28 mouse cellular contexts compared by ENCODE assay signal in the genomic region with DNA sequence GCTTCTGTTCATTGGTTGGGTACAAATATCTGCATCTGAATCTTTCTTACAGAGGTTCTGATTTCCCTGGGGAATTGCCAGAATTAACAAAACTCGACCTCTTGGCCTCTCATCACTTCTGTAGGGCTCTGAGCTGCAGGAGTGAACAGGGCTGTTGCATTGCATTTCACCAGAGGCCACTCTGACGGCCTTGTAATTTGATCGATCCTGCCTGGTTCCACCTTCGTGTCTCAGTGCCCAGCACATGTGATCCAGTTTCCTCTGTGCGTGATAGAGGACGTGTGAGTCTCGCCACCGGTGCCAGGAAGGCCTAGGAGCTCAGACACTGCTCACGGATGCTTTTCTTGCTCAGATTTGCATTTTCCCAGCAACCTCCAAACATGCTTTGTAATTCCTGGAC. TPM values are rescaled to one million over a fixed set of nuclear protein-coding genes. Genes with fewer than 3 reads are reported as not detected.
A peak's percentile ranks its signal among the peaks of the same experiment; 100 is the strongest.
DNase-seq lines count a peak whose midpoint lies in the region; ATAC-seq and TF ChIP-seq lines count a peak whose summit lies in the region.
"Had no signal": no experiment of that assay in that cellular context is flagged by ENCODE, and none has a peak within 500 bp of the region (broad histone marks: within the 10 kb centered on the region; RNA-seq: fewer than 3 reads in every experiment).

No protein-coding gene starts in this region.

- TF ChIP-seq CTCF in liver, postnatal 0 days (IDR thresholded peaks at IDR 0.05; ENCODE audit: low read depth), result no peak

- H3K4me1 ChIP-seq in hindbrain, embryonic 11.5 days (replicated peaks; ENCODE audit: control insufficient read depth, insufficient read depth, low read length), result no peaks in the 10 kb centered on the region
- H3K4me1 ChIP-seq in hindbrain, embryonic 16.5 days (ENCODE audit: control insufficient read depth, insufficient read depth, low read depth, low read length), result no peaks in the 10 kb centered on the region
- H3K4me1 ChIP-seq in embryonic facial prominence, embryonic 11.5 days (ENCODE audit: control insufficient read depth, insufficient read depth, low read length), result no peaks in the 10 kb centered on the region
- no peaks in the 10 kb centered on the region for H3K4me1 ChIP-seq in heart, embryonic 10.5 days
- H3K4me1 ChIP-seq in liver, postnatal 0 days (ENCODE audit: insufficient read depth), result no peaks in the 10 kb centered on the region
- H3K4me1 ChIP-seq: embryonic facial prominence, embryonic 13.5 days; forebrain, embryonic 13.5 days; hindbrain, embryonic 15.5 days; intestine, embryonic 15.5 days had no signal

- DNase-seq in hindbrain, embryonic 11.5 days (ENCODE audit: low spot score), result peak; percentile 34
- DNase-seq in MN1 (ENCODE audit: low spot score), result peak; percentile 44
- peak; percentile 42 for DNase-seq in embryo, embryonic 10.5 days (ENCODE audit: low spot score)
- peak; percentile 61 for DNase-seq in embryonic facial prominence, embryonic 11.5 days (ENCODE audit: low spot score)
- DNase-seq in heart, embryonic 10.5 days (ENCODE audit: low spot score), result no peak
- DNase-seq in liver, postnatal 0 days, result no peak
- DNase-seq in right cerebral cortex, postnatal 25 days, result no peak
- DNase-seq: adrenal gland, adult 2 months; adrenal gland, postnatal 14 days; cerebellum, adult 11-12 months; cerebellum, adult 8-10 months; cerebellum, postnatal 10 days; cerebellum, postnatal 36 days; gastrocnemius, postnatal 10 days; gastrocnemius, postnatal 36 days; heart, adult 2 months; kidney, adult 11 months had no signal

- no peaks in the 10 kb centered on the region for H3K36me3 ChIP-seq in hindbrain, embryonic 11.5 days (ENCODE audit: control insufficient read depth, insufficient read depth, low read length)
- H3K36me3 ChIP-seq in hindbrain, embryonic 16.5 days (ENCODE audit: control insufficient read depth, insufficient read depth, low read length), result no peaks in the 10 kb centered on the region
- no peaks in the 10 kb centered on the region for H3K36me3 ChIP-seq in embryonic facial prominence, embryonic 11.5 days (replicated peaks; ENCODE audit: control insufficient read depth, insufficient read depth, low read depth, low read length)
- no peaks in the 10 kb centered on the region for H3K36me3 ChIP-seq in heart, embryonic 10.5 days
- H3K36me3 ChIP-seq in liver, postnatal 0 days (replicated peaks; ENCODE audit: insufficient read depth, low read length), result no peaks in the 10 kb centered on the region
- H3K36me3 ChIP-seq: embryonic facial prominence, embryonic 13.5 days; hindbrain, embryonic 15.5 days; intestine, embryonic 15.5 days had no signal

- no peak overlapping the region for H3K4me3 ChIP-seq in hindbrain, embryonic 11.5 days (ENCODE audit: low read depth, low read length)
- H3K4me3 ChIP-seq in hindbrain, embryonic 16.5 days (ENCODE audit: low read length), result no peak overlapping the region
- H3K4me3 ChIP-seq in embryonic facial prominence, embryonic 11.5 days (ENCODE audit: low read depth, low read length), result no peak overlapping the region
- H3K4me3 ChIP-seq in heart, embryonic 10.5 days, result no peak overlapping the region
- H3K4me3 ChIP-seq in liver, postnatal 0 days (ENCODE audit: low read depth, low read length), result no peak overlapping the region
- H3K4me3 ChIP-seq: embryonic facial prominence, embryonic 13.5 days; erythroblast, embryonic 14.5 days; forebrain, embryonic 13.5 days; heart, adult 2 months; hindbrain, embryonic 15.5 days; intestine, embryonic 15.5 days had no signal

- no peak overlapping the region for H3K4me2 ChIP-seq in hindbrain, embryonic 11.5 days (replicated peaks; ENCODE audit: low read depth, low read length)
- no peak overlapping the region for H3K4me2 ChIP-seq in hindbrain, embryonic 16.5 days (ENCODE audit: low read length)
- no peak overlapping the region for H3K4me2 ChIP-seq in embryonic facial prominence, embryonic 11.5 days (ENCODE audit: low read depth, low read length)
- no peak overlapping the region for H3K4me2 ChIP-seq in liver, postnatal 0 days (ENCODE audit: low read depth, low read length)
- H3K4me2 ChIP-seq: embryonic facial prominence, embryonic 13.5 days; forebrain, embryonic 13.5 days; heart, embryonic 11.5 days; hindbrain, embryonic 15.5 days; intestine, embryonic 15.5 days had no signal

- no peak overlapping the region for H3K9ac ChIP-seq in hindbrain, embryonic 11.5 days (ENCODE audit: low read depth, low read length)
- H3K9ac ChIP-seq in hindbrain, embryonic 16.5 days (ENCODE audit: low read depth, low read length), result no peak overlapping the region
- H3K9ac ChIP-seq in embryonic facial prominence, embryonic 11.5 days (replicated peaks; ENCODE audit: low read length), result no peak overlapping the region
- H3K9ac ChIP-seq in liver, postnatal 0 days (replicated peaks), result no peak overlapping the region
- H3K9ac ChIP-seq: embryonic facial prominence, embryonic 13.5 days; forebrain, embryonic 13.5 days; hindbrain, embryonic 15.5 days; intestine, embryonic 15.5 days had no signal

- TF ChIP-seq EP300 in liver, postnatal 0 days (IDR thresholded peaks at IDR 0.05; ENCODE audit: low read depth), result no peak

- H3K27me3 ChIP-seq in hindbrain, embryonic 11.5 days (ENCODE audit: control insufficient read depth, insufficient read depth, low read length), result 0 out of 2 replicates have a peak, but pooled peaks cover under 1% of the 10 kb centered on the region
- no peaks in the 10 kb centered on the region for H3K27me3 ChIP-seq in hindbrain, embryonic 16.5 days (replicated peaks; ENCODE audit: control insufficient read depth, insufficient read depth, low read length)
- no peaks in the 10 kb centered on the region for H3K27me3 ChIP-seq in embryonic facial prominence, embryonic 11.5 days (ENCODE audit: control insufficient read depth, insufficient read depth, low read length)
- peaks cover 4% of the 10 kb centered on the region for H3K27me3 ChIP-seq in heart, embryonic 10.5 days (ENCODE audit: insufficient read depth, poor library complexity, severe bottlenecking)
- no peaks in the 10 kb centered on the region for H3K27me3 ChIP-seq in liver, postnatal 0 days (ENCODE audit: insufficient read depth, low read length)
- H3K27me3 ChIP-seq: hindbrain, embryonic 15.5 days; intestine, embryonic 15.5 days had no signal

- no peaks in the 10 kb centered on the region for H3K9me3 ChIP-seq in hindbrain, embryonic 11.5 days (ENCODE audit: control insufficient read depth, low read length)
- no peaks in the 10 kb centered on the region for H3K9me3 ChIP-seq in hindbrain, embryonic 16.5 days (ENCODE audit: control insufficient read depth, low read length)
- H3K9me3 ChIP-seq in embryonic facial prominence, embryonic 11.5 days (replicated peaks; ENCODE audit: control insufficient read depth, low read length), result no peaks in the 10 kb centered on the region
- H3K9me3 ChIP-seq in heart, embryonic 10.5 days, result no peaks in the 10 kb centered on the region
- H3K9me3 ChIP-seq in liver, postnatal 0 days (ENCODE audit: low read length), result no peaks in the 10 kb centered on the region
- H3K9me3 ChIP-seq: hindbrain, embryonic 15.5 days; intestine, embryonic 15.5 days had no signal

- peak; percentile 40; the same call in 1 of the 2 replicates for ATAC-seq in hindbrain, embryonic 11.5 days (ENCODE audit: low FRiP score)
- ATAC-seq in hindbrain, embryonic 16.5 days, result no peak
- ATAC-seq in embryonic facial prominence, embryonic 11.5 days (replicated peaks; ENCODE audit: insufficient number of reproducible peaks, low FRiP score, low TSS enrichment, low read depth), result no peak; the same call in 1 of the 2 replicates
- no peak for ATAC-seq in liver, postnatal 0 days
- ATAC-seq: forebrain, embryonic 13.5 days; forebrain, embryonic 16.5 days; intestine, embryonic 15.5 days; Patski had no signal

- H3K27ac ChIP-seq in hindbrain, embryonic 11.5 days (ENCODE audit: low read depth, low read length), result no peak overlapping the region
- no peak overlapping the region for H3K27ac ChIP-seq in hindbrain, embryonic 16.5 days (ENCODE audit: low read depth, low read length)
- no peak overlapping the region for H3K27ac ChIP-seq in embryonic facial prominence, embryonic 11.5 days (replicated peaks; ENCODE audit: low read depth, low read length)
- no peak overlapping the region for H3K27ac ChIP-seq in heart, embryonic 10.5 days
- no peak overlapping the region for H3K27ac ChIP-seq in liver, postnatal 0 days (ENCODE audit: low read depth)
- H3K27ac ChIP-seq: embryonic facial prominence, embryonic 13.5 days; forebrain, embryonic 13.5 days; heart, adult 2 months; hindbrain, embryonic 15.5 days; intestine, embryonic 15.5 days had no signal

- 67% methylated on average over 9 of the region's 9 CpGs for WGBS in hindbrain, embryonic 11.5 days
- 63% methylated on average over 9 of the region's 9 CpGs for WGBS in hindbrain, embryonic 16.5 days
- 35% methylated on average over 9 of the region's 9 CpGs for WGBS in embryonic facial prominence, embryonic 11.5 days
- 65% methylated on average over 9 of the region's 9 CpGs for WGBS in heart, embryonic 10.5 days
- 64% methylated on average over 9 of the region's 9 CpGs for WGBS in liver, postnatal 0 days (ENCODE audit: insufficient replicate concordance)

RNA-seq across cellular contexts. Expression of gene Otop1, which starts 10.0 kb away (rescaled TPM):
- 0.14 TPM in 1 of 2 replicates, not detected in the other for polyA plus RNA-seq in hindbrain, embryonic 11.5 days (2014; fragmentation: Nextera tagmentation; extraction: Ambion mirVana)
- polyA plus RNA-seq in hindbrain, embryonic 16.5 days (2015; fragmentation: Nextera tagmentation; extraction: Ambion mirVana), result 0.07 TPM in 1 of 2 replicates, not detected in the other
- 0.13 and 0.21 TPM in 2 replicates for polyA plus RNA-seq in embryonic facial prominence, embryonic 11.5 days (2014; fragmentation: Nextera tagmentation; extraction: Ambion mirVana)
- 0.06 TPM in 1 of 2 replicates, not detected in the other for polyA plus RNA-seq in heart, embryonic 10.5 days (2016; fragmentation: Nextera tagmentation; extraction: Ambion mirVana)
- not detected in 2 replicates for polyA plus RNA-seq in liver, postnatal 0 days (2015; fragmentation: Nextera tagmentation; extraction: Ambion mirVana)
- polyA plus RNA-seq: embryonic facial prominence, embryonic 13.5 days; erythroblast, embryonic 14.5 days; forebrain, embryonic 13.5 days; forebrain, embryonic 16.5 days; heart, embryonic 11.5 days; heart, embryonic 14.5 days; heart, postnatal 0 days; intestine, embryonic 15.5 days; Patski had no signal

RNA-seq across cellular contexts. Expression of gene Tmem128, which starts 25.7 kb away (rescaled TPM):
- 105 TPM in 2 replicates for polyA plus RNA-seq in hindbrain, embryonic 11.5 days (2014; fragmentation: Nextera tagmentation; extraction: Ambion mirVana)
- polyA plus RNA-seq in hindbrain, embryonic 16.5 days (2015; fragmentation: Nextera tagmentation; extraction: Ambion mirVana), result 89.3 and 91.4 TPM in 2 replicates
- polyA plus RNA-seq in embryonic facial prominence, embryonic 11.5 days (2014; fragmentation: Nextera tagmentation; extraction: Ambion mirVana), result 83.6 and 86.1 TPM in 2 replicates
- polyA plus RNA-seq in heart, embryonic 10.5 days (2016; fragmentation: Nextera tagmentation; extraction: Ambion mirVana), result 48.6 and 56.7 TPM in 2 replicates
- 45.3 and 45.8 TPM in 2 replicates for polyA plus RNA-seq in liver, postnatal 0 days (2015; fragmentation: Nextera tagmentation; extraction: Ambion mirVana)

RNA-seq across cellular contexts. Expression of gene Drd5, which starts 33.4 kb away (rescaled TPM):
- polyA plus RNA-seq in hindbrain, embryonic 11.5 days (2014; fragmentation: Nextera tagmentation; extraction: Ambion mirVana), result not detected in 2 replicates
- polyA plus RNA-seq in hindbrain, embryonic 16.5 days (2015; fragmentation: Nextera tagmentation; extraction: Ambion mirVana), result 1.1 TPM in 2 replicates
- 0.07 and 0.27 TPM in 2 replicates for polyA plus RNA-seq in embryonic facial prominence, embryonic 11.5 days (2014; fragmentation: Nextera tagmentation; extraction: Ambion mirVana)
- polyA plus RNA-seq in heart, embryonic 10.5 days (2016; fragmentation: Nextera tagmentation; extraction: Ambion mirVana), result not detected in 2 replicates
- not detected in 2 replicates for polyA plus RNA-seq in liver, postnatal 0 days (2015; fragmentation: Nextera tagmentation; extraction: Ambion mirVana)
- polyA plus RNA-seq: adrenal gland, adult 2 months; erythroblast, embryonic 14.5 days; heart, adult 2 months; heart, embryonic 11.5 days; heart, embryonic 14.5 days; heart, postnatal 0 days; intestine, embryonic 15.5 days; Patski had no signal

Comparison
In these comparisons a context has a peak if more than half of its experiments do, and no peak if none do; other contexts are left out.
1. DNase-seq: peak in hindbrain, embryonic 11.5 days (single experiment), MN1 (single experiment), embryo, embryonic 10.5 days (single experiment) and embryonic facial prominence, embryonic 11.5 days (single experiment); none in heart, embryonic 10.5 days (single experiment), liver, postnatal 0 days (single experiment) and right cerebral cortex, postnatal 25 days (single experiment).